Mouse (Mus musculus) midbrain, postnatal 0 days (tissue): ENCODE measurements around the gene Sema4a. TPM values are rescaled to one million over a fixed set of nuclear protein-coding genes. Genes with fewer than 3 reads are reported as not detected.
A peak's percentile ranks its signal among the peaks of the same experiment; 100 is the strongest.

Source experiments
- ATAC-seq: fragments of 200-750 bp; cut with Nextera tagmentation; 2 replicates; pipeline ENCODE4 v1.8.0; 2017; ENCODE audit warnings: moderate number of reproducible peaks, mild to moderate bottlenecking, moderate TSS enrichment, moderate library complexity; ENCODE audit not compliant: low FRiP score
- DNase-seq: peaks from one replicate; pipeline ENCODE4 v3.0.0-alpha.2; 2015; ENCODE audit warnings: low spot score
- H3K27ac ChIP-seq: fragments of 300-500 bp; sonication (generic); 2 replicates; pipeline ENCODE4 v1.5.1; 2014; ENCODE audit warnings: low read depth, mild to moderate bottlenecking, low read length, mixed read lengths
- H3K27me3 ChIP-seq: fragments of 300-500 bp; sonication (generic); 2 replicates; pipeline ENCODE4 v1.6.1; 2014; ENCODE audit warnings: low read length, control low read depth, mixed read lengths; ENCODE audit not compliant: insufficient read depth
- H3K36me3 ChIP-seq: fragments of 300-500 bp; sonication (generic); 2 replicates; pipeline ENCODE4 v1.6.1; 2014; ENCODE audit warnings: low read length, control low read depth, mixed read lengths; ENCODE audit not compliant: insufficient read depth
- H3K4me1 ChIP-seq: fragments of 300-500 bp; sonication (generic); 2 replicates; pipeline ENCODE4 v1.6.1; 2014; ENCODE audit warnings: mild to moderate bottlenecking, control low read depth, antibody characterized with exemption, low read length, mixed read lengths; ENCODE audit not compliant: insufficient read depth
- H3K4me2 ChIP-seq: fragments of 300-500 bp; sonication (generic); 2 replicates; pipeline ENCODE4 v1.6.1; 2014; ENCODE audit warnings: low read depth, mild to moderate bottlenecking, low read length, mixed read lengths; ENCODE audit not compliant: poor library complexity, severe bottlenecking
- H3K4me3 ChIP-seq: fragments of 300-500 bp; sonication (generic); 2 replicates; pipeline ENCODE4 v1.5.1; 2014; ENCODE audit warnings: low read depth, mild to moderate bottlenecking, low read length, moderate library complexity
- H3K9ac ChIP-seq: fragments of 300-500 bp; sonication (generic); replicated peaks from 2 replicates; pipeline ENCODE4 v1.6.1; 2014; ENCODE audit warnings: mild to moderate bottlenecking, low read length, moderate library complexity, mixed read lengths; ENCODE audit not compliant: poor library complexity, severe bottlenecking
- H3K9me3 ChIP-seq: fragments of 300-500 bp; sonication (generic); 2 replicates; pipeline ENCODE4 v1.6.1; 2016; ENCODE audit warnings: low read length, control low read depth
- CTCF ChIP-seq: IDR thresholded peaks from 2 replicates; pipeline ENCODE4 v1.5.1; 2016; ENCODE audit warnings: antibody characterized with exemption, mild to moderate bottlenecking
- WGBS: fragments of 180-500 bp; shearing (Covaris S2); extraction: QIAGEN DNeasy Blood & Tissue Kit; methylation state at CpG from one replicate; pipeline ENCODE4 v1.1.7; 2014; 5-methylcytosine and 5-hydroxymethylcytosine counted together
- polyA plus RNA-seq: library from polyadenylated mRNA; unstranded; fragments of >200 nt; fragmentation: Nextera tagmentation; extraction: Ambion mirVana; gene quantifications from 2 replicates; pipeline ENCODE4 v1.2.1, GENCODE M21; 2015
- total RNA-seq: library from RNA; depleted of rRNA; stranded (reverse); fragments of >200 nt; gene quantifications from 2 replicates; pipeline ENCODE4 v1.2.3, GENCODE M21; 2014

Gene Sema4a
- total and polyA plus RNA-seq, 2 experiments from 2014 or later: 42.1 to 62.0 TPM

DNA sequence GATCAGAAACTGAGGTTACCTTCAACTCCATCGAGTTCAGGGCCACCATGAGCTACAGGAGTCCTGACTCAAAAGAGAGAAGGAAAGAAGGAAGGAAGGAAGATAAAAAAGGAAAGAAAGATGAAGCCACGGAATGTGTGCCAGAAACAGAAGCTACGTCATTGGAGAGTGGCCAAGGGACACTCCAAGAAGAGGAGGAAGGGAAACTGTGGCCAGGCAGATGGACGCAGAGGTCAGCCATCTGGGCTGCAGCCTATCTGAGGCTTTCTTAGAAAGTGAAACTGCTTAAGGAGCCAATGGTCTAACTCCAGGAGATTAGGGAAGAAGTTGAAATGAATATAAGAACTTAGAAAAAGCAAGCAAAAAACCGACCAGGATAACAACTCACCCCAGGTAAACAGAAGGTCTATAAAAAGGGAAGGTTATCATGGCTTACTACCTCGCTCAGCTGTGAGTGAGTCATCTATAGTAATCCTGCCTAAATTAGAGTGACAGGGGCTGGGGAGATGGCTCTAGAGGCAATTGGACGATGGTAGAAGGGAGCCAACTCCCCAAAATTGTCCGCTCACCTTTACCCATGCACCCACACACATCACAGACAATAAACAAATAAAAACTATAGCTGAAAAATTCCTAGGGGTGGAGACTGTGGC lies 14.4 kb downstream of the Sema4a start:
- Histone ChIP-seq H3K9me3 (no peaks in the 10 kb centered on the region), H3K27ac (no peak overlapping the region), H3K27me3 (no peaks in the 10 kb centered on the region), H3K9ac (no peak overlapping the region), H3K4me3 (no peak overlapping the region), H3K4me1 (no peaks in the 10 kb centered on the region), H3K36me3 (peaks cover 55% of the 10 kb centered on the region), H3K4me2 (no peak overlapping the region)
- ATAC-seq (no peak), DNase-seq (no peak)
- TF ChIP-seq CTCF: no peak
- WGBS: 72% methylated on average over 8 of the region's 8 CpGs

DNA sequence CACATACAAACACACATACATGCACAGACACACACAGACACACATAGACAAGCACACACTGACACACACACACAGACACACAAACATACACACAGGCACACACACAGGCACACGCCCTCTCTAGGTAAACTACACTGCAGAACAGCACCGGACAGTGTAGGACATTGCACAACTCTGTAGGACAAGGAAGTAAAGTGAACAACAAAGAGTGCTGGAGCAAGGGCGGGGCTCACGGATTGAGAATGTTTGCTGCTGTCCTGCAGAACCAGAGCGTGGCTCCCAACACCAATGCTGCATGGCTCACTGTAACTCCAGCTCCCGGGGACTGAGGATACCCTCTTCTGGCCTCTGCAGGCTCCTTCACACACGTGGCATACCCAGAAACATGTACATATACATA lies 18.1 kb downstream of the Sema4a start:
- no peak for DNase-seq
- Histone ChIP-seq H3K36me3 (peaks cover 51% of the 10 kb centered on the region), H3K4me2 (no peak overlapping the region), H3K27me3 (no peaks in the 10 kb centered on the region), H3K9ac (no peak overlapping the region), H3K4me1 (no peaks in the 10 kb centered on the region), H3K27ac (no peak overlapping the region), H3K4me3 (no peak overlapping the region), H3K9me3 (no peaks in the 10 kb centered on the region)
- no peak for TF ChIP-seq CTCF
- WGBS: 79% methylated on average over 7 of the region's 7 CpGs
- no peak for ATAC-seq

DNA sequence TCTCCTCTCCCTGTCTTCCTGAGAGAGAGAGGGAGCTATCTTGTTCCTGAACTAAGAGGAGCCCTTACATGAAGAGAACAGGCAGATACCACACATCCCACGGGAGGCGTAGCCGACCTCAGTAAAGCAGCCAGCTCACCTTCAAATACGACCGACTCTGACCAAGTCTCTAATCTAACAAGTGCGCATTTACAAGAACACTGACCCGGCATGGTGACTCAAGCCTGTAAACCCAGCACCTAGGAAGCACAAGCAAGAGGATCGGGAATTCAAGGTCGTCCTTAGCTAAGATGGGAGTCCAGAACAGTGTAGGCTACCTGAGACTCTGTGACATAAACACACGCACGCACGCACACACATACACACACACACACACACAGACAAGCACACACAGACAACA lies 18.5 kb downstream of the Sema4a start:
- H3K4me1 ChIP-seq: no peaks in the 10 kb centered on the region
- H3K9ac ChIP-seq: no peak overlapping the region
- H3K4me3 ChIP-seq: no peak overlapping the region
- no peak overlapping the region for H3K4me2 ChIP-seq
- TF ChIP-seq CTCF: no peak
- 86% methylated on average over 12 of the region's 12 CpGs for WGBS
- peaks cover 51% of the 10 kb centered on the region for H3K36me3 ChIP-seq
- no peak overlapping the region for H3K27ac ChIP-seq
- DNase-seq: no peak
- no peaks in the 10 kb centered on the region for H3K27me3 ChIP-seq
- no peaks in the 10 kb centered on the region for H3K9me3 ChIP-seq
- no peak for ATAC-seq

DNA sequence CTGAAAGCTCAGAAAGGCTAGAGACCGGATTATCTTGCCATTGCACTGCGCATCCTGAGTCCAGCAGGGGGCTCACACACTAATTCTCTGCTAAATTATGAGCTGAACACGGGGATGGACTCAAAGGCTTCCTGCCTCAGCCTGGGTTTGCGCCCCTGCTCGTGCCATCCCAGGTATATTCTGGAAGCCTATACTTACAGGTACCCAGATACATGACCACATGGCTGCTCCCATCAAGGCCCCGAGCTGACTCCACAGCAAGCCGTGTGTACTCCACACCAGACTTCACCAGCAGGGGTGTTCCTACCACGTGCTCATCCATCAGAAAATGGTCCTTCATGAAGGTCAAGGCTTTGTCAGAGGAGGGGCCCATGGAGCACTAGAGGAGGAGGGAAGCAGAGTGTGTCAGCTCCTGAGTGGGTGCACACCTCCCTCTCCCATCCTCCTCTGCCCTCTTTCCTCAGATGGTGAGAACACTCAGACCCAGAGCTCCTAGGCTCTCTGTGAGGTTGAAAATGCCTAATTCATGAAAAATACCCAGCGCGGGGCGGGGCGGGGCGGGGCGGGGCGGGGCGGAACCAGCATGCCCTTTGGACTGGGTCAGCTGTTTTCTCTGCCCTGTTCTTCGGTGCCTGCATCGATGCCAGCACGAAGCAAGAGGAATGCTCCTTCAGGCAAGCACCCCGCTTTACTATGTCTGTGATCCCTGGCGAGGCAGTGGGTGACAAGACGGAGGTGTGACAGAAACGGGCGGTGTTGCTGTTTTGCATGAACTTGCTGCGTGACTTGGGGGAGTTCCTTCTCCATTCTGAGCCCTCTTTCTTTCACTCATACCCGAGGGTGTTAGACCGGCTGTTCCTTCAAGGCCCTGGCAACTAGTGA lies 20.2 kb downstream of the Sema4a start:
- ATAC-seq (peak; percentile 20; the same call in 1 of the 2 replicates), DNase-seq (peak; percentile 63)
- no peak overlapping the region for H3K27ac ChIP-seq
- H3K36me3 ChIP-seq: peaks cover 47% of the 10 kb centered on the region
- TF ChIP-seq CTCF: peak; percentile 76
- H3K27me3 ChIP-seq: no peaks in the 10 kb centered on the region
- no peak overlapping the region for H3K9ac ChIP-seq
- WGBS: 23% methylated on average over 27 of the region's 27 CpGs
- H3K4me3 ChIP-seq: no peak overlapping the region
- H3K4me1 ChIP-seq: no peaks in the 10 kb centered on the region
- no peak overlapping the region for H3K4me2 ChIP-seq
- H3K9me3 ChIP-seq: no peaks in the 10 kb centered on the region

DNA sequence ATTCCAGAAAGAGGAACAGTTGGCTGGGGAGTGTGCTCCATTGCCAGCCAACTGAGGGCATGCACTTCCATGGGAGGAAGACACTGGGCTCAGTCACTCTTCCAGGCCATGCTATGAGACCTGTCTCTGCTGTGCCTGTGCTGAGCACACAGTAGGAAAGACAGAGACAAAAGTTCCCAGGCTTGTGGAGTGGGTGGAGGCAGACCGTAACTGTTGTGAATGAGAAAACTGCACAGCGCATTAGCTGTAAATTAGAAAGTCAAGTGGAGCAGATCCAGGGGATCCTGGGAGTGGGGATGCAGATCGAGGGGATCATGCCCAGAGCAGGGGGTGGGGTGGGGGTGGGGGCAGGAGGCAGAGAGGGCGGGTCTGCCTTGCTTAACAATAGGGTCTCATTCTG lies 21.4 kb downstream of the Sema4a start:
- no peak overlapping the region for H3K4me3 ChIP-seq
- no peak overlapping the region for H3K9ac ChIP-seq
- peaks cover 48% of the 10 kb centered on the region for H3K36me3 ChIP-seq

DNA sequence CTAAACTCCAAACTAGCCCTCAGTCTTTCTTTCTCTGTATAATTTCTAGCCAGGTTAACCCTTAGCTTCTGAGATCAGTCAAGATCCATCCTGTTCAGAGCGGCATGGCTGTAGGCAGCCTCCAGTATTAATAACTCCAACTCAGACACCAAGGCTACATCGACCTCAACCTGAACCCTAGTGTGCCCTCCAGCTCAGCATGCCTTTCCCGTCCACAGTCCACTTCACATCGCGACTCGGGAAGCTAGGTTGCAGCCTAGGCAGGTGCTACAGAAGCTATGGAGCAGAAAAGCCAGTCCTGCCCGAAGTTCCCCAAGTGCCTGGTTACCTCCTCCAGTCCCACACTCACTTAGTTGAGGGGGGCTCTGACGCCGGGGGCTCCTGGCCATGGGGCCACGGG lies 23.5 kb downstream of the Sema4a start:
- H3K9ac ChIP-seq: no peak overlapping the region
- H3K27me3 ChIP-seq: no peaks in the 10 kb centered on the region
- peaks cover 37% of the 10 kb centered on the region for H3K36me3 ChIP-seq
- H3K4me3 ChIP-seq: no peak overlapping the region
- no peak overlapping the region for H3K27ac ChIP-seq
- no peaks in the 10 kb centered on the region for H3K9me3 ChIP-seq
- DNase-seq (no peak), ATAC-seq (no peak)
- WGBS: 80% methylated on average over 10 of the region's 10 CpGs
- H3K4me2 ChIP-seq: no peak overlapping the region
- no peaks in the 10 kb centered on the region for H3K4me1 ChIP-seq
- TF ChIP-seq CTCF: no peak

More for the DNA sequence above, 21.4 kb downstream of the Sema4a start:
- 55% methylated on average over 4 of the region's 4 CpGs for WGBS
- TF ChIP-seq CTCF: no peak
- Histone ChIP-seq H3K27me3 (no peaks in the 10 kb centered on the region), H3K9me3 (no peaks in the 10 kb centered on the region), H3K4me1 (no peaks in the 10 kb centered on the region), H3K4me2 (no peak overlapping the region), H3K27ac (no peak overlapping the region)
- no peak for DNase-seq
- ATAC-seq: no peak
